Mouse (Mus musculus) forelimb bud, embryonic 11.5 days (tissue): ENCODE data around the gene Cd209b.

ENCODE experiments used
- DNase-seq: peaks from one replicate; pipeline ENCODE4 v3.0.0-alpha.2; 2012; ENCODE audit warnings: low read depth, low spot score

Cd209b gene

DNA sequence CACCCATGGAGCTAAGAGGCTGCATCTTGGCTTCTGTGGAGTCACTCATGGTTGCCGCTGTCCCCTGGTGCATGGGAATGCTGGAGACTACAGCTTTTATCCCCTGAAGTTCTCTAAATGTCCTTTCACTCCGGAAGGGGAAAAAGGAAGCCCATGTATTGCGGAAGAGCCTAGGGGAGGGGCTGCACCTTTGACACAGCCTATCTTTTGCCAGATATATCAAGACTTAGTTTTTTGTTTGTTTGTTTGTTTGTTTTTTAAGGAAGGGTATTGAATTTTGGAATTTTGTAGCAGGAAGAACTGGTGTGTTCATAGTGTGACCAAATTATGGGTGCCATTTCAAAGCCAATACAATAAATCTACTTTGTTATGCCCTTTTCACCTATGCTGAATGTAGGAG is at the start of gene Cd209b:
Gene Cd209b (minus strand): TSS at position 101 of the 400 bp plus-strand sequence.
- no peak for DNase-seq

DNA sequence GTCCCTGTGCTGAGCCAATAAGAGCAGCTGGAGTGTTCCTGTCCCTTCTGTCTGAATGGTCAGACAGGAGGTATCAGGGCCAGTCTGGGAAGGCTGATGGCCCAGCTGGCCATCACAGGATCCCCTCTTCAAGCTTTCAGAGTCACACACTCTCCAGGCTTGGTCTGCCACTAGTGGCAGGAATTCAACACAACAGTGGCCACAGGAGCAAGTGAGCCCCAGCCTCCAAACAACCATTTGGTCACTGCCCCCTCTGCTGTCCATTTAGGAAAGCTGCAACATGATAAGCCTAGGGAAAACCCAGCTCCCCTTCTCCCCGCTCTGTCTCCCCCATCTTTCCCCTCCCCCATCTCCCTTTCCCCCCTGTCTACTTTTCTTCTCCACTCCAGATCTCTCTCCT is 29.4 kb upstream of the Cd209b start:
- DNase-seq: no peak

DNA sequence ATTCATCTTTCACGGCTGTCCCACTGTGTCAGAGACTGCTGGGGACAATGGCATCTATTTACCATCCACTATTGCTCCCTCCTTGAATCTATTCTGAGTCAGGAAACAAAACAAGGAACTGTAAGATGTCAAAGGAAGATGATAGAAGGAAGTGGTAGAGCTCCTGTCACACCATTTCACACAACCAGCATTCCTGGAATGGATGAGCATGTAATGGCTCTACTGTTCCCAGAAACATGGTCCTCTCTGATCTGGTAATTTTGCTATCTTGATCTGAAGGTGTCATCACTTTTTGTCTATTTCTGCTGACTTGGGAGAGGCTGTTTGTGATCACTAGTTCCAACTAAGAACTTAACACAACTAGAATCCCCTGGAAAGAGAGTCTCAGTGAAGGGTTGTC is 28.0 kb upstream of the Cd209b start, which contains the start of gene Cd209c:
Gene Cd209c (minus strand): TSS at position 101 of the 400 bp plus-strand sequence.
- DNase-seq: no peak

DNA sequence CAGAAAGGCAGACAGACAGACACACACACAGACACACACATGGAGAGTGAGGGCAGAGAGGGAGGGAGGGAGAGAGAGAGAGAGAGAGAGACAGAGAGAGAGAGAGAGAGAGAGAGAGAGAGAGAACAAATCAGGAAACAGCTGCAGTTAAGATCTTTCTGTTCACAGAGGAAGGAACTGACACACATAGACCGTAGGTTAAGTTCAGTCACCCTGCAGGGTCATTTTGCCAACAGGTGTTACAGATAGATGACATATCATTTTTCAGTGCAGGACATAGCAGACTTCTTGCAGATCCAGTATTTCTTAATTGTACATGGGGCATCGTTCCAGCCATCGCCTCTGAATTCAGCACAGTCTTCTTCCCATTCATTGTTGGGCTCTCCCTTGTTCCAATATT is 13.4 kb upstream of the Cd209b start:
- DNase-seq: no peak

DNA sequence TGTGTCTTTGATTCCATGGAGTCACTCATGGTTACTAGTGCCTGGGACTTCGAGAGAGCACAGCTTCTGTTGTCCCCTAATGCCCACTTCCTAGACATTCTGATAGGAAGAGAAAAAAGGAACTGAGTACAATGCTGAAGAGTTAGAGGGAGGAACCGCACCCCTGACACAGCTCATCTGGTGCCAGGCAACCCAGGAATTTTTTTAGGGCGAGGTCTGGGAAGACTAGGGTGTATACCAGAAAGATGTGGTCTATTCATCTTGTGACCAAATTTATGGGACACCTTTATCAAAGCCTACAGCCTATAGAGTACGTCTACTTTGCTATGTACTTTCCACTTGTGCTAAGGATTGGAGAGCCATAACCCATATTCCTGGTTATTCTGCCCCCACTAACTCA is 48.2 kb downstream of the Cd209b start, which contains the start of gene Cd209d:
Gene Cd209d (minus strand): TSS at position 101 of the 400 bp plus-strand sequence.
- no peak for DNase-seq

DNA sequence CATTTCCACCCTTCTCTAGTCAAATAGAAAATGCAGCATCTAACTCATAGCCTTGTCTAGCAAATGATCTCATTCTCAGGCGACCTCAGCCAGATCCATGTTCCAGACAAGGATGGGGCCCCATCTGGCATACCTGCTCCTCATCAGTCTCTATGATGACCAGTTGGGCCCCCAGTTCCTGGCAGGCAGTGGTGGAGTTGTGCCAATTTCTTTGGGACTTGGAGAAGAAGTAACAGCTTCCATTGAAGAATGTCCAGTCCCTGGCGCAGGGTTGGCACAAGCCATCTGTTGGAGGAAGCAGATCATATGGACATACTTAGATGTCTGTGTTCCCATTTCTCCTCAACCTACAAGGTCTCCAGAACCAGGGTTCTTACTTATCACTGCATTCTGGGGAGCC is 50.5 kb downstream of the Cd209b start:
- DNase-seq: no peak
